Mouse (Mus musculus) liver (tissue): ENCODE measurements around the gene Mx1.
A peak's percentile ranks its signal among the peaks of the same experiment; 100 is the strongest.

Experiments
- DNase-seq: peaks from one replicate; pipeline ENCODE4 v3.0.0-alpha.2; 2020; ENCODE audit warnings: mixed read lengths

Gene Mx1

DNA sequence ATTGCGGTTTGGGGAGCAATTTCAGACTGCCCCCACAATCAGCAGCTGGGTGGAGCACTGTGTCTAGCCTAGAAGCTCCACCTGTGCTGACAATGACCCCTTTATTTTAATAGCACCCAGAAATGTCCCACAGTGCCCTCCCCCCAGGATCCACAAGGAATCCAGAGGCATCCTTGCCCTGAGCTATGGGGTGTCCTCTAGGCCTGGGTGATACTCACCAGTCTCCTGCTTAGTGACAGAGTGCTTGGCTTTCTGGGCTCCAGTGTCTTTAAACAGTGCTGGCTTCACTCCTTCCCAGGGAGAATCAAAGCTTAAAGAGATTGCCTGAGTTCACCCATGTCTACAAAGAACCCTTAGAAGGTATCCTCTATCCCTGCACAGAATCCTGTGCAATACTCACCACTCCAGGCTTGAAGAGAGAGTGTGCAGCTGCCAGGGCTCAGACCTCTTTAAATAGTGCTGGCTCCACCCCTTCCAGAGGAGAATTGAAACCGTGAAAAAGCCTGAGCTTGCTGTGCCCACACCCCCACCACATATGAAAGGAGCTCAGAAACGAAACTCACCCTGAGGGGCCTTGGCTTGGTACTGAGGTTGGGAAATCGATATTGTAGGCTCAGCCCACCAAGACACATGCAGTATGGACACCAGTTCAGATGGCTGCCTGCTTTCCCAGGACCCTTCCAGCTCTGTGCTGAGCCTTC, at the start of gene Mx1:
Gene Mx1 (minus strand): TSS at position 427 of the 701 bp plus-strand sequence.
- DNase-seq = no peak

DNA sequence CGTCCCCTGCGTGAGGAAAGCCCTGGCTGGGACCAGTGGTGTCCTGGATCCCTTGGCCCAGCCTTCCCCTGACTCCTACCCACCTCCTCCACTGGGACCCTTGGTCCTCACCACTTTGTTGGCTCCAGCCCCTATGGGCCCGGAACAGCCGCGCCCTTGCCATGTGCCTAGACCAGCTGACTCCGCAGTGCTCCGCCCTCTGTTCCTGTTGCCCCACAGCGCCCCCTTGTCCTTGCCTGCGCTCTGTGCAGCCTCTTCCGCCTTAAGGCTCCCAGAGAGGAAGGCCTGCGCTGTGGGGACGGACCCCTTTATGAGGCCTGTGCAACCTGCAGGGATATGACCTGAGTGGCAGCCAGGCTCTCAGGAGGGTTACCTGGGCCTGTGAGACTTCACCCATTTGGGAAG, 49.6 kb upstream of the Mx1 start:
- DNase-seq = peak; percentile 13

GRCm38 (mm10) chr16:97511495-97511894, 48.8 kb upstream of the Mx1 start:
- no peak for DNase-seq

DNA sequence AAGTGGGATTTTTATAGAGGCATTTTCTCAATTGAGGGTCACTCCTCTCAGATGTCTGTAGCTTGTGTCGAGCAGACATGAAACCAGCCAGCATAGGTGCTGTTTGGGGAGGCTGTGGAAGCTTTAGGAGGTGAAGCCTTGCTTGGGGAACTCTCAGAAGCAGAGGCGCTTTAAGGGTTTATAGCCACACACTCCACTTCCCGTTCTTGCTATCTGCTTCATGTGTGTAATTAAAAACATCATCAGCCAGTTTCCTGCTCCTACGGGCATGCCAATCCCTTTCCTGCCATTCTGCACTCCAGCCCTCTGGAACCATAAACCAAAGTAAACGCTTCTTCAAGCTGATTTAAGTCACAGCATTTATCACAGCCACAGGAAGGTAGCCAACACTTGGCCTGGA, 48.1 kb upstream of the Mx1 start:
- no peak for DNase-seq

- no peak for DNase-seq
Observed at GRCm38 (mm10) chr16:97507783-97508182, 45.1 kb upstream of the Mx1 start.

DNA sequence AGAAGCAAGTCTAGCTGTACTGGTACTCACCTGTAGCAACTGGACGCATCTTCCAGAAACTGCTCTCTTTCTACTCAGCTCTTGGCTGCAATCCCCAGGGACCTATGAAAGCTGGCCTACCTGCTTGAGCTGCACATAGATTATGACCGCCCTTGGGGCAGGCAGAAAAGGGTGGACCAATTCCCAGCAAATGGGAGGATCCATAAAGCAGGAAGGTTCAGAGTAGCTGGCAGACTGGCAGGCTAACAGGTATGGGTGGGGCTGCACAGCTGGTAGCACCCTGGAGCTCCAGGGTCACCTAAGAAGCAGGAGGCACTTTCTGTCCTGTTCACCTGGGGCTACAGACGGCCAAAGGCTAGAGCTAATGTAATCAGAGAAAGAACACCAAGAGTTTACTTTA, 42.1 kb upstream of the Mx1 start:
- DNase-seq = no peak

GRCm38 (mm10) chr16:97503849-97504248, 41.1 kb upstream of the Mx1 start:
- no peak for DNase-seq

GRCm38 (mm10) chr16:97500901-97501300, 38.2 kb upstream of the Mx1 start:
- no peak for DNase-seq

DNA sequence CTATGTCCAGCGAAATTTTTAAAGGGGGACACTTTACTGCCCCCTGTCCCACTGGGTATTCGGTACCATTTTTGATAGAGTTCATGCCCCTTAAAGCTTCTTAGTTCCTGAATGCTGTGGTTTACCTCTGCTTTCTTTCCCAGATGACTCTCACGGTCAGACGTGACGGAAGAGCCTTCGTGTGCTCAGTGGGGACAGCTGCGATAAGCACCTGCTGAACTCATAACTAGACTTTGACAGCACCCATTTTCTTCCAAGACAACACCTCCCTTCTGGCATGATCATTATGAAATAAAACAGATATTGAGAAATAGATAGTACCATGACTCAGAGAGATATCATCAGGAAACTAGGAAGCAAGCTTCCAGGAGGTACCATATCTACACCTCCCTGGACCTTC, 36.7 kb upstream of the Mx1 start:
- no peak for DNase-seq

DNA sequence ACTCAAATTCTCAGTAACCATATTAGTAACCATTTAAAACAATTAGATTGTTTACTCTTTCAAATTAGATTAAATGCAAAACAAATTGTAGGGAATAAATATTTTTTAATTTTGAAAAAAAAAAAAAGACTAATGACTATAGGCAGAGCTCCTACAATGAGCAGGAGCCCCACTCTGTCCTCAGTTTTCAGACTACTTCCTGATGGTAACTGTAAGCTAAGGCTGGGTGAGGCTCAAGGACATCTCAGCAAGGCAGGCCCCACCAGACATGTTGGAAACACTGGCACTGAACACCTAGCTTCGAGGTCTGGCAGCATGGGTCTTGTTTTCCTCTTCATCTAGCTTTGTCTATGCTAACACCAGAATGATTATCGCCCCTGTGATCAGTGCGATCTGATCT, 35.4 kb upstream of the Mx1 start:
- DNase-seq = no peak

GRCm38 (mm10) chr16:97497682-97498081, 35.0 kb upstream of the Mx1 start:
- peak; percentile 43 for DNase-seq

DNA sequence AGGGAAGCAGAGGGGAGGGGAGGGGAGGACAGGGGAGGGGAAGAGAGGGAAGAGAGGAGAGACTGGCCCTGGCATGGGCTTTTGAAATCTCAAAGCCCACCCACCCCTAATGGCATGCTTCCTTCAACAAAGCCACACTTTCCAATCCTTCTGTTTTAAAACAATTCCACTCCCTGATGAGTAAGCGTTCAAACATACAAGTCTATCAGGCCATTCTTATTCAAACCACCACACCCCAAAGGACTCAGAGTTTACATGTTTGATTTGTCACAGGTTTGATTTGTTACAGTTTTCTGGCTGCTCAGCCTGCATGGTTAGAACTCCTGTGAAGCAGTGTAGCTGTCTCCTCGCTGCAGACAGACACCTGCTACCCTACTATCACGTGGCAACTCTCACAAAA, 33.3 kb upstream of the Mx1 start:
- no peak for DNase-seq

GRCm38 (mm10) chr16:97492369-97492768, 29.7 kb upstream of the Mx1 start:
- no peak for DNase-seq

DNA sequence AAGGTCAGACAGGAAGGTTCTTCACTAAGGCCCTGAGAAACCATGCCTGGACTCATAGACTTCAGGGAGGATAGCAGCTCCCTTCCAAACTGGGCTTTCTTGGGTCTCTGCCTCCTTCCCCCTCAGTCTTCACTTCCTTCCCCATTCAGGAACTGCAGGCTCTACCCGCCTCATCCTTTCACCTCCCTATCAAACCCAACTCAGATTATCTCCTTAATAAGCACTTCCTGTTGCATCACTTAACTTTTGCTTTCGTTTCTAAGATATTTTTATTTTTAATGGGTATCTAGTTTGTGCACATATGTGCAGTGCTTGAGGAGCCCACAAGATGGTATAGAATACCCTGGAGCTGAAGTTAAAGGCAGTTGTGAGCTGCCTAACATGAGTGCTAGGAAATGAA, 15.9 kb upstream of the Mx1 start:
- DNase-seq = no peak

- DNase-seq = no peak
Observed at GRCm38 (mm10) chr16:97476524-97476923, 13.8 kb upstream of the Mx1 start.

- DNase-seq = no peak
Observed at GRCm38 (mm10) chr16:97475581-97475980, 12.9 kb upstream of the Mx1 start.

GRCm38 (mm10) chr16:97474671-97475070, 12.0 kb upstream of the Mx1 start:
- DNase-seq = no peak

- DNase-seq = no peak
Observed at GRCm38 (mm10) chr16:97467993-97468791, 5.5 kb upstream of the Mx1 start.

DNA sequence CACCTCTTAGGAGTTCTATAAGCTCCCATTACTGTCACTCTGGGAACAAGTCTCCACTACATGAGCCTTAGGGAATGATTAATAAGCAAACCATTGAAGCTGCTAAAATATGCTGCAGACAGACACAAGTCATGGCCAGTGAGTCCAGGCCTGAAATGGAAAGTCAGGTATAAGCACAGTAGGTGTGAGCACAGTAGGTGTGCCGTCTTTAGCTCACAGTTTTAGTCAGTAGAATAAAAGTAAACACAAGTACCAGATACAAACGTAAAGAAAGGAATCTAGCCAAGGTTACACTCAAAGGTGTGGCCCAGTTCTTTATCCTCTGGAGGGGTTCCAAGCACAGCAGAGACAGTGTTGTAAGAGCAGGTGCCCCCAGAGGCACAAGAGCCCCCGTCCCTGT, 4.8 kb upstream of the Mx1 start:
- DNase-seq = no peak

DNA sequence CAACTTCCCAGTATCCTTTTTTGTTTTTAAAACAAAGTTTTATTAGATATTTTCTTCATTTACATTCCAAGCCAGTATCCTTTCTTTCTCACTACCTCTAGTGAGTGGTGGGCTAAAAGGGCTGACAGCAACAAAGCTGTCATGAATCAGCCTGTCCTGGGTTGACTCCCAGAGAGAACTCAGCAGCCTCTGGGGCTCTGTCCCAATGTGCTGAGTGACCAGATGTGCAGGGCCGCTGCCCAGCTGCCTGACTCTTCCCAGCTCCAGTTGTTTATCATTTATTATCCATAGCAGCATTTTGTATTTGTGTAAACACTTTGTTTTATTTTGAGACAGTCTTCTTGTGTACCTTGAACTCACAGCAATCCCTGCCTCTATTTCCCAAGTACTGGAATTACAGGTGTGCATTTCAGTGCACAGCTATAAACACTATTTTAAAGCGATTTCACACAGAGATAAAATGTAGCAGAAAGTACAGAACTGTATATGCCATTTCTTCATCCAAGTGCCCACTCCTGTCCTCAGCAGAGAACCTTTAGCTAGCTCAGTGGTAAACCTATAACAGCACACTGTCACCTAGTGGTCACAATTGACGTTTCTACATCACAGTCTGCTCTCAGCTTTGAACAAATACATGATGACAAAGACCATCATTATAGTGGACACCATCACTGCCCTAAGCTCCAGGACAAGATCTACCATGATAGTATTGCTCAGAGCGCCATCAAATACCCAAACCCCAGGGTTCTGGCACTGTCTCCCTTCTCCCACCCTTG, 3.7 kb upstream of the Mx1 start:
- DNase-seq = no peak

DNA sequence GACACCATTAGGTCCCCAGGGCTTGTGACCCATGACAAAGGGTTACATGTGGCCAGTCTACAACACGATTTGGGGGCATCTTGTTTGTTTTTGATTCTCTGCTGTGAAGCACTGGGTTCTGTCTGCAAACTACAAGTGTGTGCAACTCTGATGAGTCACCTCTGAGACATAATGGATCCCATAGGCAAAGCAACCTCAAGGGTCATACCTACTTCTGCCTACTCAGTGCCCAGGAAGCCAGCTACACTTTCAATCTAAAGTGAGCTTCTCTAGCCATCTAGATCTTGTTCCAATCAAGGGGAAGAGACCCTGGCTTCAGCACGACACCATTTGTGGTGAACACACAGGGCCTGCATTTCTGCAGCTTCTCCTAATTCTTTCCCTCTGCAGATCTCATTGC, 1.4 kb downstream of the Mx1 start:
- no peak for DNase-seq

DNA sequence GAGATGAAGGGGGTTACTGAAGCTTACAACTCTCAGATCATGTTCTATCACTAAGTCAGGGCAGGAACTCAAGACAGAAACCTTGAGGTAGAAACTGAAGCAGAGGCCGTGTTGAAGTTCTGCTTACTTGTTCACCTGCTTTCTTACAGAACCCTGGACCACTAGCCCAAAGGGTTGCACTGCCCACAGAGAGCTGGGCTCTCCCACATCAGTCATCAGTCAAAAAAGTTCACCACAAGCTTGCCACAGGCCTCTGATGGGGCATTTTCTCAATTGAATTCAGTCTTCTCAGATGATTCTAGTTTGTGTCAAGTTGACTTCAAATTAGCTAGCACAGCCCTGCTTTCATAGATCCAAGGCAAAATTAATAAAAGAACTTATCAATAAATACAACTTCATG, 2.9 kb downstream of the Mx1 start:
- no peak for DNase-seq

DNA sequence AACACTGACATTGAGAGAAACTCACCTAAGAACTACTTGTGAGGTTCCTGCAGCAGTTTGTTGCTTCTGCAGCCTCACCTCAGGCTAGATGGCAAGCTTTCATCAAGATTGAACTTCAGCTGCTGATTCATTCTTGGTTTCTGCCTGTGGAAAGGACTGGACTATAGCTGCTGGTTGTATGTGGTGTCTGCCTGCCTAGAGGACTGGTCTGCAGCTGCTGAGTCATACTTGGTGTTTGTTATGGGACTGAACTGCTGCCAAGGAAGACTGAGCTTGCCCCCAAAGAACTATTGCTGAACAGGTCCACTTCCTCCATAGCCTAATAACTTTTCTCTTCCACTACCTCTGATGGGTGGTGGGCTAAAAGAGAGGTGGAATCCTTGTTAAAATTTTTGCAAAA, 15.3 kb downstream of the Mx1 start:
- no peak for DNase-seq
